Mouse (Mus musculus) bone marrow, adult 2 months (tissue): ENCODE data around the gene Ankrd36.

ENCODE experiments used
- CTCF ChIP-seq: fragments of 200-500 bp; IDR thresholded peaks from 2 replicates; pipeline ENCODE4 v1.5.1; 2011; ENCODE audit warnings: low read length, control low read depth; ENCODE audit not compliant: control insufficient read depth, insufficient read depth
- POLR2A ChIP-seq: fragments of 200-500 bp; IDR thresholded peaks from 2 replicates; pipeline ENCODE4 v1.6.1; 2011; ENCODE audit warnings: low read depth, mild to moderate bottlenecking, control low read depth, low read length, borderline replicate concordance; ENCODE audit not compliant: control insufficient read depth

DNA sequence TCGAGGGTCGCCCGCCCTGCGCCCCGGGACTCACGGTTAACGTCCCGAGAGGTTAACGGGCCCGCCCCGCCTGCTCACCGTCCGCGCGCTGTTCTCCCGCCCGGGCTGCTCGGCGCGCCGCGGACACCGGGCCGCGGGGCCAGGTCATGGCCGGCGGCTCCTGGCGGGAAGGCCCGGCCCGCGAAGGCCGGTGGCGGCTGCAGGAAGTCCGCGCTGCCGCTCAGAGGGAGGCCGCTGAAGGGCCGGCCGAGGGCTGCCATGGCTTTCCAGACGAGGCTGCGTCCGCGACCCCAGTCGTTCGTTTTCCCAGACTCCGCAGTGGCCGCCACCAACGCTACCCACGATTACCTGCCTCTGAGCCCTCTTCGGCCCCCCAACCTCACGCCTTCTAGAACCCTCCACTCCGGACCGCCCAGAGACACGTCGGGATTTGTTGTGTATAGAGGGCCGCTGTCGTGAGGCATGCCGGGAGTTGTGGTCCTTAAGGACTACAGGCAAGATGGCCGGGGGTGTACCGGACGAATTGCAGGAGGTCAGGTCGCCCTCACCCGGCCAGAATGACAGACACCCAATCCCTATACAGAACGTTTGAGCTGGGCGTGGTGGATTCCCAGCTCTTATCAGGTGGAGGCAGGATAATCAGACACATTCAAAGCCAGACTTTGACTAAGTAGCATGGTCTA is 27.5 kb upstream of the Ankrd36 start, which contains the start of gene Ccdc117:
- peak; percentile 52 for TF ChIP-seq CTCF
- peak; percentile 89; the same call in 1 of the 2 replicates for TF ChIP-seq POLR2A
